ENCODE assay signal across 12 mouse cellular contexts in the genomic region with DNA sequence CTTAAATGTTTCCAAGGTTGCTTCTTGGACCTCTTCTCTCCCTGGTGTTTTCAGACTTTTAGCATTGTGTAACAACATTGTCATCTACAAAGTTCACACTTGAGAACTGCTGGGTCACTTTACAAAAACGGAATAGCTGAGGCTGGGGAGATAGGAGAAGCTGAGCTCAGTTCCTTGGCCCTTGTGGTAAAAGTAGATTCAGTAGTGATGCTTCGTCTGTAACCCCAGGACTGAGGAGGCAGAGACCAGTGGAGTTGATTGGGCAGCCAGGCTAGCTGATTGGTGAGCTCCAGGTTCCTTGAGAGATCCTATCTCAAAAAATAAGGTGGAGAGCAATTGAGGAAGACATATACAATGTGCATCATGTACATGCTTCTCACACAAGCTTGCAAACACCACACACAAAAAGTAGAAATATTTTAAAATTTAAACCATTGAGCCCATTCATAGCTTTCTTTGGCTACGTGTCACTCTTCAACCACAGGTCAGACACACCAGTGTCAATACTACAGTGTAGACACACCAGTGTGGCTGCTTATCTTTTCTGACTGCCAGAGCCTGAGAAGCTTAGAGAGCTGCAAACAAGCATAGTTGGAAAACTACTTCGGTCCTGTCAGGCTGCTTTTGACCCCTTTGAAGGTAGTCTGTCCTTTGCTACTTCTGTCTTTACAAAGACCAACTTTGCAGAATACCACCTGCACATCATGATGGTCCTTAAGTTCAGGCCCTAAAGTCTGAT.
DNase-seq lines count a peak whose midpoint lies in the region; ATAC-seq lines count a peak whose summit lies in the region.
"Had no signal": no experiment of that assay in that cellular context is flagged by ENCODE, and none has a peak within 500 bp of the region (broad histone marks: within the 10 kb centered on the region; RNA-seq: fewer than 3 reads in every experiment).

No protein-coding gene starts in this region.

- H3K4me2 ChIP-seq in forebrain, embryonic 11.5 days (ENCODE audit: low read depth, low read length, severe bottlenecking): no peak overlapping the region
- no peak overlapping the region for H3K4me2 ChIP-seq in kidney, embryonic 15.5 days
- H3K4me2 ChIP-seq in hindbrain, embryonic 11.5 days (replicated peaks; ENCODE audit: low read depth, low read length): no peak overlapping the region
- H3K4me2 ChIP-seq: embryonic facial prominence, embryonic 12.5 days had no signal

- no peaks in the 10 kb centered on the region for H3K9me3 ChIP-seq in forebrain, embryonic 10.5 days
- no peaks in the 10 kb centered on the region for H3K9me3 ChIP-seq in forebrain, embryonic 11.5 days (ENCODE audit: control insufficient read depth, low read length)
- H3K9me3 ChIP-seq in kidney, embryonic 15.5 days (replicated peaks): no peaks in the 10 kb centered on the region
- H3K9me3 ChIP-seq in hindbrain, embryonic 11.5 days (ENCODE audit: control insufficient read depth, low read length): no peaks in the 10 kb centered on the region
- H3K9me3 ChIP-seq: embryonic facial prominence, embryonic 12.5 days had no signal

- peaks cover 18% of the 10 kb centered on the region for H3K4me1 ChIP-seq in forebrain, embryonic 10.5 days
- H3K4me1 ChIP-seq in forebrain, embryonic 11.5 days (replicated peaks; ENCODE audit: control insufficient read depth, insufficient read depth, low read length): no peaks in the 10 kb centered on the region
- peaks cover 24% of the 10 kb centered on the region for H3K4me1 ChIP-seq in kidney, embryonic 15.5 days
- no peaks in the 10 kb centered on the region for H3K4me1 ChIP-seq in hindbrain, embryonic 11.5 days (replicated peaks; ENCODE audit: control insufficient read depth, insufficient read depth, low read length)

- peaks cover 13% of the 10 kb centered on the region for H3K36me3 ChIP-seq in forebrain, embryonic 10.5 days (replicated peaks)
- H3K36me3 ChIP-seq in forebrain, embryonic 11.5 days (ENCODE audit: control insufficient read depth, insufficient read depth, low read length): no peaks in the 10 kb centered on the region
- no peaks in the 10 kb centered on the region for H3K36me3 ChIP-seq in kidney, embryonic 15.5 days
- no peaks in the 10 kb centered on the region for H3K36me3 ChIP-seq in hindbrain, embryonic 11.5 days (ENCODE audit: control insufficient read depth, insufficient read depth, low read length)
- H3K36me3 ChIP-seq: embryonic facial prominence, embryonic 12.5 days had no signal

- no peak overlapping the region for H3K9ac ChIP-seq in forebrain, embryonic 11.5 days (ENCODE audit: low read length)
- no peak overlapping the region for H3K9ac ChIP-seq in kidney, embryonic 15.5 days
- no peak overlapping the region for H3K9ac ChIP-seq in hindbrain, embryonic 11.5 days (ENCODE audit: low read depth, low read length)
- H3K9ac ChIP-seq: embryonic facial prominence, embryonic 12.5 days had no signal

- peak overlapping the region; percentile 15; the same call in 1 of the 2 replicates for H3K27ac ChIP-seq in forebrain, embryonic 10.5 days
- no peak overlapping the region for H3K27ac ChIP-seq in forebrain, embryonic 11.5 days (ENCODE audit: low read depth, low read length)
- peak overlapping the region; percentile 94 for H3K27ac ChIP-seq in kidney, embryonic 15.5 days
- no peak overlapping the region for H3K27ac ChIP-seq in hindbrain, embryonic 11.5 days (ENCODE audit: low read depth, low read length)

- 88% methylated on average over 4 of the region's 4 CpGs for WGBS in forebrain, embryonic 10.5 days
- 86% methylated on average over 4 of the region's 4 CpGs for WGBS in forebrain, embryonic 11.5 days
- WGBS in kidney, embryonic 15.5 days: 76% methylated on average over 4 of the region's 4 CpGs
- 92% methylated on average over 4 of the region's 4 CpGs for WGBS in hindbrain, embryonic 11.5 days

- ATAC-seq in forebrain, embryonic 11.5 days (replicated peaks; ENCODE audit: low FRiP score): no peak
- ATAC-seq in kidney, embryonic 15.5 days (replicated peaks; ENCODE audit: low FRiP score): no peak
- ATAC-seq in erythroblast, adult 5-6 weeks (replicated peaks; ENCODE audit: low FRiP score, poor library complexity, severe bottlenecking): peak; percentile 52
- ATAC-seq in megakaryocyte progenitor cell, adult 5-6 weeks (replicated peaks; ENCODE audit: poor library complexity): peak; percentile 15; the same call in 1 of the 2 replicates
- no peak for ATAC-seq in hindbrain, embryonic 11.5 days (ENCODE audit: low FRiP score)

- no peak for DNase-seq in forebrain, embryonic 10.5 days (ENCODE audit: extremely low spot score, low spot score)
- DNase-seq in forebrain, embryonic 11.5 days (ENCODE audit: low spot score): no peak
- no peak for DNase-seq in kidney, postnatal 25 days
- DNase-seq in hindbrain, embryonic 11.5 days (ENCODE audit: low spot score): no peak
- no peak for DNase-seq in adrenal gland, adult 8-10 months
- DNase-seq: cerebellum, adult 9-10 months; lung, postnatal 36 days; right cerebral cortex, postnatal 4 days had no signal

- H3K27me3 ChIP-seq in forebrain, embryonic 10.5 days (ENCODE audit: poor library complexity, severe bottlenecking): no peaks in the 10 kb centered on the region
- H3K27me3 ChIP-seq in forebrain, embryonic 11.5 days (ENCODE audit: control insufficient read depth, insufficient read depth, low read length): no peaks in the 10 kb centered on the region
- no peaks in the 10 kb centered on the region for H3K27me3 ChIP-seq in kidney, embryonic 15.5 days
- H3K27me3 ChIP-seq in hindbrain, embryonic 11.5 days (ENCODE audit: control insufficient read depth, insufficient read depth, low read length): no peaks in the 10 kb centered on the region
- H3K27me3 ChIP-seq: embryonic facial prominence, embryonic 12.5 days had no signal

- H3K4me3 ChIP-seq in forebrain, embryonic 10.5 days: no peak overlapping the region
- H3K4me3 ChIP-seq in forebrain, embryonic 11.5 days (ENCODE audit: low read depth, low read length): no peak overlapping the region
- H3K4me3 ChIP-seq in kidney, embryonic 15.5 days (replicated peaks): no peak overlapping the region
- H3K4me3 ChIP-seq in hindbrain, embryonic 11.5 days (ENCODE audit: low read depth, low read length): no peak overlapping the region
- H3K4me3 ChIP-seq: embryonic facial prominence, embryonic 12.5 days had no signal

Comparison
In these comparisons a context has a peak if more than half of its experiments do, and no peak if none do; other contexts are left out.
1. H3K27ac ChIP-seq: peak in forebrain, embryonic 10.5 days (single experiment) and kidney, embryonic 15.5 days (single experiment); none in forebrain, embryonic 11.5 days (single experiment) and hindbrain, embryonic 11.5 days (single experiment).
2. ATAC-seq: peak in erythroblast, adult 5-6 weeks (single experiment) and megakaryocyte progenitor cell, adult 5-6 weeks (single experiment); none in forebrain, embryonic 11.5 days (single experiment), kidney, embryonic 15.5 days (single experiment) and hindbrain, embryonic 11.5 days (single experiment).